Mouse (Mus musculus): ENCODE measurements around the gene Fto.

Gene Fto

DNA sequence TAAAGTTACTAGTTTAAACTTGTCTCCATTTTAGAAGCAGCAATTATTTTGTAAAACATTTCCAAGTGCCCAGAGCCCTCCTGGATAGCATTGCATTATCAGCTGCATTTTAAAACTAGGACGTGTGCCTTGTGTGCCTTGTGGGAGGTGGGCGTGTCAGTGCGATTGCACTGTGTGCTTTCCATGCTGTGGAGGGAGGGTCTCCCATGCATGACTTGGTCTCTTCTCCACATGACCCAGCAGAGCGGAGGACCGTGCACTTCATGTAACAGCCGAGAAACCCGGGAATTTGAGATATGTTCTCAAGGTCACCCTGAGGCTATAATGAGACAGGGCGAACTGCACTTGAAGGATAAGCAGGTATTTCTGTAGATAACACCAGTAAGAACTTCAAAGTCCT lies 347.6 kb downstream of the Fto start:
- no peak for DNase-seq (ENCODE audit: low spot score in 2 of 2)

DNA sequence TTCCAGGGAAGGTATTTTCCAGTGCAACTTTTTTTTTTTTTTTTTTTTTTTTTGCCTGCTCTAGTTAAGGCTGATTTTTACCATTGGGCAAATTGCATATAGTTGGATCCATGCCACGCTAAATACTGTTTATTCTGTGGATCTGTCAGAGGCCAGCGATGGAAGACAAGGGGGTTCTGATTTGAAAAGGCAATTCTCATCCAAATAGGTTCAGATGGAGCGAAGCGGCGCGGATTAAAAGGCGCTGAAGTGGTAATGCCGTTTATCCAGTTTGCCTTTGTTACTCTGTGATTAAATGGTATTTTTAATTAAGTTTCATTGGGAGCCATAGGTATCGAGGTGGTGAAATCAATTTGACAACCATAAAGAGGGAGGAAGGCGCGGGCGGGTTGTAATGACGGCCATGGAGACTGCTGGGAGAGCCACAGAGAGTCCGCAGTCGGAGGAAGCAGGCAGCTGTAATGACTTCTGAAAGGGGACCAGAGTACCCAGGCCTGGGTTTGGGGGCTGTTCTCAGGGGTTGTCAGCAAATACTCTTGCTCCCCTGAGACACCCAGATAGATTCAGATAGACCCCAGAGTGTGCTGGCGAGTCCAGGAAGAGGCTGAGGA lies 356.2 kb downstream of the Fto start:
- DNase-seq (ENCODE audit: low spot score in 2 of 2): no peak

DNA sequence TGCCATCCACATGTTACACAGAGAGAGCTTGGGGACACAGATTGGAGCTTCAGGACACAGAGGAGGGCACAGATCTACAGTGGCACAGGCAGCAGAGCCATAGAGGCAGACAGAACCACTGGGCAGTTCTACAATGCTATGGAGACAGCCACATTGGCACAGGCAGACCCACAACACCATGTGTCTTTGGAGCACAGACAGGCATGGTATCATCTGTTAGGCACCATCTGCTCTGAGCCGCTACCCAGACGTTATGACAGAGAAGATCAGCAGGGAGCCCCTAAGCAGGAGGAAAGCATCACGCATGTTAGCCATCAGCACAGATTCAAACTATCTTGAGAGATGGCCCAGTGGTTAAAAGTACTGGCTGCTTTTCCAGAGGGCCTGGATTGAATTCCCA lies 363.6 kb downstream of the Fto start:
- DNase-seq (ENCODE audit: low spot score in 2 of 2): no peak

DNA sequence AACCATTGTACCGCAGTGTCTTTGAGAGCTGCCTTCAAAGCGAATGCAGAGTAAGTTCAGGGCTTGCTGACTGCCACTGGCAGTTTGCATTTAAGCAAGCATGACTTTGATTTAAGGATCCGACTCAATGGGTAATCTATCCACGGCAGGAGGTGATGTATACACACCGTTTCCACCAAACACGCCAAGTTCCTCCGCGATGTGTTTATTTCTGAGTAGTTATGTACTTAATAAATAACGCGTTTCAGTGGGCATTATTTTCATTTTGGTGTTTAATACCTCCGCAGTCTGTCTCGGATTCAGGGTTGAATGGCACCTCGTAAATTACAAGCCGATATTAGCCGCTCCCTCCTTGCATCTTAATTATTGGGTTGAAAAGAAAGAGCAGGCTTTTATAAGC lies 366.1 kb downstream of the Fto start:
- DNase-seq (ENCODE audit: low spot score in 2 of 2): no peak

DNA sequence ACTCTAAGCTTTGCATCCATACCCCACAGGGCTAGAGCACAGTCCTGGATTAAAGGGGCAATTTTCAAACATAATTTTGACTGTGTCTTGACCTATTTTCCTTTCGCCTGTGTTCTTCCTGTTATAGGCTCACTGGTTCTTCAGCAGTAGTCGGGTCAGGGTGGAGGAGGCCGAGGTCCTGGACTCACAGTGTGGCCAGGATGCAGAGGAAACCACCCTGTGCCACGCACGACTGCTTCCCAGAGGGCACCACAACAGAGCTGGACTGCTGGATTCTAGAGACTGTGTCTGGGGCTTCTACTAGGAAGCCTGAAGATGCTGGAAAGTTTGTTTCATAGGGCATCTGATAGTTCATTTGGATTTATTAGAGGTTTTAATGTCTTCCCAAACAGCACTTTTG lies 366.8 kb downstream of the Fto start:
- no peak for DNase-seq (ENCODE audit: low spot score in 2 of 2)

DNA sequence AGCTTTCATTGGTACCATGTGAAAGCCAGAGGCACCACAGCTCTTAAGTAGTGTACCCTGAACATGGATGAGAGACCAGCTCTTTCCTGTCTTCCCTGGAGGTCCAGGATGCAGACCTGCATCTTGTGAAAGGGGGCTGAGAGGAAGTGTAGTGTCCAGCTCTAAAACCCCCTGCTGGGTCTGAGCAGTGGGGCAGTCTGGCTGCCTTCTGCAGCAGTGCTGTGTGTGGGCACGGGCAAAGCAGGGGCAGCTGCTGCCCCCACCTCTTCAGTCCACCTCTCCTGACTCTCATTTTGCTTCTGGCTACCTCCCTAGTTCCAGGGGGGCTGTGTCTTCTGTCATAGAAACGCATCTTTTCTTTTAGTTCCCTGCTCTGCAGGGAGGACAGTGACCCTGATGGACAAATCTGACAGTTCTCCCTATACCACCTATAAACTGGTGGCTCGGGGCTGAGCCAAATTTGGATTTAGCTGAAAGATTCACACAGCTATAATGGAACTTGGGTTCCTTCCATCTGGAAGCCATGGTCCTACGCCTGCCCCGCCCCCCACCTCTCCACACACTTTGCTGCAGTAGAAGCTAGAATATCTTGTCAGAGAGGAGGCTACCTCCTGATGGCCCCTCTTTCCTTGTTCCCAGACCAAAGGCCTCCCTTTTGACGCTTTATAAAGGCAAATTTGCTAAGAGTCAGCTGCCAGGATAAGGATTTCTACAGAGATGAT lies 371.4 kb downstream of the Fto start:
- no peak for DNase-seq (ENCODE audit: low spot score in 2 of 2)

DNA sequence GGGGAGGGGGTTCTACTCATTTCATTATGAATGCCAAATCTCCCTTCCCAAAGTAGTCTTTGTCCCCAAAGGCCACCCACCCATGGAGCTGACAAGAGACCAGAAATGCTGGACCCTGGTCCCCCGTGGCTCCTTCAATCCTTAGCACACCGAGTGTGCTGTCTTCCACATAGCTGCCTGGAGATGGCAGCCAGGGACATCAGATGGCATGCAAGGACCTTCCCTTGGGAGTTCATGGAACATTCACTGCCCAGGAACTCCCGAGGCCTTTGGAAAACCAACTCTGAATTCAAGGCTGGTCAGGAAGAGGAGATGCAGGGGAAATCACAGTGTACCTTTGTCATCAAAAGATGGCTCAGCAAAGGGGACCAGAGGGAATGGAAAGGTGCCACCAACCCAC lies 372.1 kb downstream of the Fto start:
- DNase-seq (ENCODE audit: low spot score in 2 of 2): no peak

DNA sequence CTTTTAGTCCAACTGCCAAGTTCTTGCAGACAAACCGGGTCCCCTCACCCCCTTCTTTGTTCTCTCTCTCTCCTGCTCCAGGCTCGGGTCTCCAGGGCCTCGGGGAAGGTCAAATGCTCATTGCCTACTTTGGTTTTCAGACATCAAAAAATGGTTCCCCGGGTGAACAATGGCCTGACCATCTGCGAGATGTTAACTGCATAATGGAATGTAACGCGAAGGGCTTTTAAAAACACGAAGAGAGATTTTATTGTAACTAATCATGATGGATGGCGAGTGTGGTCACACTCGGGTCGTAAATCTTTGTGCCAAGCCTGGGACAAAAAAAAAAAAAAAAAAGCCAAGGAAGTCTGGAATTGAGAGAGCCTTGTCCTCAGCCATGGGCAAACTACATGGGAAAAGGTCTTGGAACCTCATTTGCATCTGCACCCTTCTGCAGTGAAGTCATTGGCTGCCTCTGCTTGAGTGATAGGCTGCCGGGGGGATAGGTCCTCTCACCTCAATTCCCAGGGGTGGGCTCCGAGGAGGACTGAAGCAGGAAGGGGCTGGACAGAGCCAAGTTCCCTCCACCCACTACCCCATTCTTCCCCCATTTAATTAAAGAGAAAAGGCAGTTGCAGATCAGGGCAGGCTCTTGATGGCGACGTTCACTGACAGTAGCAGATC lies 378.9 kb downstream of the Fto start:
- no peak for DNase-seq (ENCODE audit: low spot score in 2 of 2)

DNA sequence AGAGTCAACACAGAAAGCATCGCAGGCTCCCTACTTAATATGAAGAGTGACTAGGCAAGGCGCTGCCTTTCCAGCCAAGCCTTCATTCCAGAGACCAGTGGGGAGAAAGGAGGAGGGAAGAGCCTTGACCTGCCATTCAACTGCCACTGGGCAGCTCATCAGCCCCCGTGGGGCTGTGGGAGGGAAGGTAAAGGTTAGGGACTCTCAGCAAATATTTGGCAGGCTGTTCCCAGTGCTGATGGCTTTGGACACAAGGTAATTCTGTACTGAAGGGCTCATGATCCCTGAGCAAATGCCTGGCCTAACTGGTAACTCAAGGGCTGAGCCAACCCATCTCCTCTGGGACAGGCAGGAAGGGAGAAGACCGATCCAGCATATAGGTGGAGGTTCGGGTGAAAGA lies 393.2 kb downstream of the Fto start:
- no peak for DNase-seq (ENCODE audit: low spot score in 2 of 2)

DNA sequence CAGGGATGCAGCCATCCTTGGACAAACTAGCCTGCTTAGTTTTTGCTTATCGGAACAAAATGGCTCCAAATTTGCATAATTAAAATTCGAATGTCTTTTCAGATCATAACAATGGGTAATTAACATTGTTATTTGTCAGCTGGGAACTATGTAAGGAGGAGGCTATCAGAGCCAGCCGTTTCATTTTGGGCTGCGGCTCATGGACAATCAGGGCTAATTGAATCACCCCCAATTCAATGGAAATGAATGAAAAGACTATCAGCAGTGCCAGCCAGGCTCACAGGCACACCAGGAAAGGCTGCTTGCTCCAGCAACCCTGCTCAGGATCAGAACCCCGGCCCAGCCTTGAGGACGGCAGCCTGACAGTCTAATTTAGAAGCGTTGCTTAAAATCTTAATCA lies 395.3 kb downstream of the Fto start:
- DNase-seq (ENCODE audit: low spot score in 2 of 2): no peak

DNA sequence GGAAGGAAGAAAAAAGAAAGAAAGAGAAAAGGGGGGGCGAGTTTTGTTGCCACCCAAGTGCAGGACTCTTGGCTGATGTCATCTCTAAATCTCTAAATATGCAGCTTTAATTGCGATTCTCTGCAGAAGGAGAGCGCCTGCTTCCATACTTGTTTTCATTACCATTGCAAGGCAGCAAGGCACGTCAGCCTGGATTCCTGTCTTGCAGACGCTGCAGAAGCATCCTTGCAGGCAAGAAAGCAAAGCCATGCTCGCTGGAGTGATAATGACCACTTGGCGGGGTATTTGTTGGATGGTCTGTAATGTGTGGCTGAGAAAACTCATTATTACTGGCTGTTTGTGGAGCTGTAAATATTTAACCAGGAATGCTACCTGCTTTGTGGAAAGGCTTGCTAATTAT lies 396.4 kb downstream of the Fto start:
- DNase-seq (ENCODE audit: low spot score in 2 of 2): no peak

DNA sequence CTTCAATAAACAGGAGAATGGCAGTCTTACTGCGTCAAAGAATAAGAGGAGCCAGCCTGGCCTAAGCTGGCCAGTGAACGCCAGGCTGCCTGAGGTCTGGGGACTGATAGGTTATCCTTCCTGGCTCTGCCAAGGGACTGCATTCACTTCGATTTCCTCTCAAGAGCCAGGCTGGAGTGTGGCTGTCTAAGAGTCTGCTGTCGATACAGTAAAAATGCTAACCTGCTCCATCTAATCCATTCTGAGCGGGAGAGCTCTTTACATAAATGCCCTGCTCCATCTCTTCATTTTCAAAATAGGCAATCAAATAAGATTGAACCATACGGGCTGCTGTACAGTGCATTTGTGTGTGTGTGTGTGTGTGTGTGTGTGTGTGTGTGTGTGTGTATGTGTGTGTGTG lies 397.9 kb downstream of the Fto start:
- no peak for DNase-seq (ENCODE audit: low spot score in 2 of 2)

DNA sequence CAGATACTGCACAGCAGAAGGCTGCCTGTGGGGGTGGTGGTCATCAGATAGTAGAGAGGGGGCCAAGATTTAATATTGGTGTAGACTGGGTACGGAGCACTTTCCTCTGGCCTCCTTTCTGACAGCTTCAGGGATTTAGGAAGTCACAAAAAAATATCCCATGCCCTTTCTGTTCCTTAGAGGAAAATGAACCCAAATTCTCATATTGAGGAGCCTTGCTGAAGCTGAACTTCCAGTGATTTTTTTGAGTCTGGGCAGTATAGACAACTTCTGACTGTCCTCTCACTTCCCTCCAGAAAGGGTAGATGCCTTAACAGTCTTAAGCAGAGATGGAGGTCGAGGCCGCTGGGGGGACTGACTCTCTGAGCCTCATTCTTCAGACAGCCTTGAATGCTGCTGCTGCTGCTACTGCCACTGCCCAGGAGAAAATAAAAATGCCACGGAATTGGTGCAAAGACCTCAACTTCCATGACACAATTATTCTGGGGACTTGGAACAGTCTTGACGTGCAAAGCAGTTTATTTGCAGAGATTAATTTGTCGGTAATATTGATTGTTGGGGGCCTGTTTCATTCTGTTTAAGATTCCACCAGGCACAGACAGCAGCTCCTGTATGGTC lies 398.8 kb downstream of the Fto start:
- DNase-seq (ENCODE audit: low spot score in 2 of 2): no peak

DNA sequence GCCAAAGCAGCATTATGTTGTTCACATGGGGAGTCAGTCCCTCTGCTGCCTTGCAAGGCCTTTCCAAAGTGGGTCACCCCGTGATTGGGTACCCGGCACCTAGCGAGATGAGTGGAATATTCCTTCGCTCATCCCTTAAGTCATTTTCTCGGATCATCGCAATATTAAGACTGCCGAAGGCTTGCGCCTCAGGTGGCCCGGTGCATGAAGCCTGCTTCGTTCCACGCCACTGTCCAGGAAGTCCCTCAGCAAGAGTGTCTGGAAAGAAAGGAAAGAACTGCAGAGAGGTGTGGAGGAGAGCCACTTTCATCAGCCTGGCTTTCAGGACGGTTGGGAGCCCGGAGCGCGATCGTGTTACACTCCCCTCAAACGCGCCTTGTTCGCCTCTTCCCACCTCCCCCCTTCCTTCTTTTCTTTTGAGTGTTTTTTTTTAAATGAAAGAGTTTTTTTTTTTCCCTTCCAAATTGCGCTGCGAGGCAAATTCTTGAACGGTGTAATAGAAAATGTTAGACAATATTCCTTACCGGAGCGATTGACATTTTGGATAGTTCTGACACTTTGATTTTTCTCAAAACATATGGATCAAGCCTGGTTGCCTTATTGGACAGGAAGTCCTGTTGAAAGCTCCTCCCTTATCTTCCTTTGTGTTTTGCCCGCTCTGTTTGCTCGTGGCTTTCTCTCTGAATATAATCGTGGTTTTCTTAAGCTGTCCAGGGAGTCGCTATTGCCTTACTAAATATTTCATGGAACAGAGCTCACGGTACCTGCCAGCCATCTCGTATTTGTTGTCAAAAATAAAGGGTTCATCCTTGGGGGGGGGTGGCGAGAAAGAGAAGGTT lies 399.6 kb downstream of the Fto start:
- no peak for DNase-seq (ENCODE audit: low spot score in 2 of 2)

DNA sequence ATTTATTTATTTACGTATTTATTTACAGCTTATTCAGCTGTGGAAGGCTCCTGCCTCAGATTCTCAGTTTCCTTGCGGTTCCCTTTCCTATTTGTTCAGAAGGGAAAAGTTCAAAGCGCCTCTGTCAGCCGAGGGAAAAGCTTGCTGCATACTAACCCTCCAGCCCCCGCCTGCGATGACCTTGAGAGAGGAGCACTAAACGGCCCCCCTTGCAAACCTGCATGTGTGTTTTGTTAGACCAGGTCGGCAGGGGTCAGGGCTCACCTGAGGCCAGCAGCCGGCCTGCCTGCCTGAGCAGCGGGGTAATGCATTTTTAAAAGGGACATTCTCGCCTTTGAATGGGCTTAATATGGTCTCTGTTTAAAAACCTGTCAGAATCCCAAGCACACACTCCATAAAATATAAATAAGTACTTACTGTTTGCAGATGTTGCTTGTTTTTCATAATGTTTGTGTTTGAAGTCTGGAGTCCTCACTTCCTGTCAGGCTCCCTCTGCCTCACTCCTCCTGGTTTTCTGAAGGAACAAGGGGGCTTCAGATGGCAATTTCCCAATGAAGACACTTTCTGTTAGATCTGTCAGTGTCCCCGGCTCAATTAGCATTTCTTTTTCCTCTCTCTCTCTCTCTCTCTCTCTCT lies 400.5 kb downstream of the Fto start:
- no peak for DNase-seq (ENCODE audit: low spot score in 2 of 2)

DNA sequence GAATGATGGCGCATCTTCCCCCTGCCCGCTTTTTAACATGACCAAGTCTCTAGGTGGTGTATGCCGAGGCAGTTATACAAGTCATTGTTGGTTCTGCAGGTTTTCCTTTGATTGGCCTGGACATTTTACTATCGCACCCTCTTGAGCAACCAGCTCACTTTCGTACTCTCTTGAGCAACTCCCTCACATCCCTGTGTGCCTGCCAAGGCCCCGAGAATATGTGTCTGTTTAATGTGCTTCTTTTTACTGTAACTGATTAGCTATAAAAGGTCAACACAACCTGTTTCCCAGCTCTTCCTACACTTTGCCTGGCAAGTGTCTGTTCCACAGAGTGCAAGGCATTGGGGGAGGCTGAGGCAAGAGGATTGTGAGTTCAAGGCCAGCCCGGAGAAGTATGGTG lies 401.4 kb downstream of the Fto start:
- no peak for DNase-seq (ENCODE audit: low spot score in 2 of 2)

DNA sequence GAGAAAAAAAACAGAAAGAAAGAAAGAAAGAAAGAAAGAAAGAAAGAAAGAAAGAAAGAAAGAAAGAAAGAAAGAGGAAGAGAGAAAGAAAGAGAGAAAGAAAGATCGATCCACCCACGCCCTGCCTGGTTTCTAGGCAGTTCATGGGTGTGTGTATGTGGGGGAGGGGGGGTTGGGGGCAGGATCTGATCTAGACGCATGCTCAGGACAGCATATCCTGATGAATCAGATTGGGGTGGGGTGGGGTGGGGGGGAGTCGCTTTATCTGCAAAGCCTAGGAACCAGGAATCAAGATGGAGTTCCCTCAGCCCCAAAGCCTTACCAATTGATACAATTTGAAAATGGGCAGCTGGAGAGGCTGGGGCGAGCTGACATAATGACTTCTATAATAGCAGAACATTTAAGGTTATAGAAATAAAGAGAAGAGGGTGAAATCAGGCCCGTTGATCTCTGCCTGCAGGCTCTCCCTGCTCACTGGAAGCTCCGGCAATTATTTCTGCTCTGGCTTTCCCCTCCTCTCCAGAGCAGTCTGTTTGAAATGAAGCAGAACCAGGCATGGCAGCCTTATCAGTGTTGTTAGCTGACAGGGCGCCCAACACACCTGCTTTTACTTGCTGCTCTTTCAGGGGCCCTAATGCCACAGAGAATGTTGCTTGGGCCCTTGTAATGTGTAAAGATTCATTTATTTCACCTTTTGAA lies 402.2 kb downstream of the Fto start:
- no peak for DNase-seq (ENCODE audit: low spot score in 2 of 2)
